Mouse (Mus musculus): ENCODE measurements at regions not wholly inside any gene's neighbourhood (a gene's known extent, or its start where the extent isn't known, plus 50 kb on each side); places are given as distances from the start of the nearest gene placed in this dataset.
A peak's percentile ranks its signal among the peaks of the same experiment; 100 is the strongest.

DNA sequence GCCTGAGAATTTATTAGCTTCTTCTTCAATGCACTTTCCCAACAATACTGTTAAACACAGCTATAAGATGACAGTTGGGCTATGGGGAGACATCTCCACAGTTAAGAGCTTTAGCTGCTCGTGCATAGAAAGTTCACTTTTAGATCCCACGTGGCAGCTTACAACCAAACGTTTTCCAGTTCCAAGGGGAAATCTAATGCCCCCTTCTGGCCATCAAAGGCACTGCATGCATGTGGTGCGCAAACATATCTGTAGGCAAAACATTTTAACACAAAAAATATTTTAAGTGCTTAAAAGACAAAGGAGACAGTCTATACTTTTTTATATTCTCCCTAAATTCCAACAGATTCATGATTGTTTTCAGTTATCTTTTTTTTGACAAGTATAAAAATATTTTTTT, 211.3 kb upstream of the Irx3 start:
- Histone ChIP-seq H3K9me3 (ENCODE audit: control insufficient read depth, low read length) (no peaks in the 10 kb centered on the region), H3K4me2 (ENCODE audit: low read depth) (no peak overlapping the region), H3K9ac (replicated peaks) (no peak overlapping the region), H3K36me3 (replicated peaks; ENCODE audit: control insufficient read depth, insufficient read depth, low read depth) (no peaks in the 10 kb centered on the region), H3K27me3 (ENCODE audit: control insufficient read depth, insufficient read depth, low read length) (no peaks in the 10 kb centered on the region), H3K27ac (no peak overlapping the region), H3K4me1 (replicated peaks; ENCODE audit: control insufficient read depth in 2 of 2, insufficient read depth in 2 of 2, low read length in 1 of 2) (peaks cover 11 to 15% of the 10 kb centered on the region in 2 experiments), H3K4me3 (ENCODE audit: insufficient read depth in 1 of 2, low read depth in 2 of 2, low read length in 2 of 2) (no peak overlapping the region)
- 46% methylated on average over 4 of the region's 4 CpGs for WGBS (ENCODE audit: insufficient replicate concordance)
- peak; percentile 60 for TF ChIP-seq CTCF (IDR thresholded peaks at IDR 0.05; ENCODE audit: low read depth)
- TF ChIP-seq EP300 (IDR thresholded peaks at IDR 0.05; ENCODE audit: low read depth): no peak
- no peak for DNase-seq (ENCODE audit: low read depth in 3 of 3, low spot score in 3 of 3)
- ATAC-seq (ENCODE audit: insufficient read depth): no peak

DNA sequence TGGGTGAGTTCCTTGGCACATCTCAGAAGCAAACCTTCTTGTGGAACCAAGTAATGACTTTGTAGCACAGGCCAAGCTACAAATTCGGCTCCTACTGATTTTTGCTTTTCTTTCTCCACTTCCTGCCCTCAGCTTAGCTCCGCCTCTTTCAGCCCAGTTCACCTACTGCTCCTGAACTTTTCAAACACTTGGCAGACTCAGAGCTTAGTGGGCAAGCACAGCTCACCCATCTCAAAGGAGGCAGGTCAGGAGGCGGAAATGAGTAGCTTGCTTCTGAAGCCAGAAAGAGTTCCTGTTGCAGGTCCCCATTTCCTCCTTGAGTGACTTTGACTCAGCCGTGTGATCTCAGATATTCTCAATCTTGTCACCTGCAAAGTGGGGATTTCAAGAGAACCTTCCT, 208.5 kb upstream of the Irx3 start:
- 59% methylated on average over 4 of the region's 4 CpGs for WGBS (ENCODE audit: insufficient replicate concordance)
- TF ChIP-seq EP300 (IDR thresholded peaks at IDR 0.05; ENCODE audit: low read depth): no peak

DNA sequence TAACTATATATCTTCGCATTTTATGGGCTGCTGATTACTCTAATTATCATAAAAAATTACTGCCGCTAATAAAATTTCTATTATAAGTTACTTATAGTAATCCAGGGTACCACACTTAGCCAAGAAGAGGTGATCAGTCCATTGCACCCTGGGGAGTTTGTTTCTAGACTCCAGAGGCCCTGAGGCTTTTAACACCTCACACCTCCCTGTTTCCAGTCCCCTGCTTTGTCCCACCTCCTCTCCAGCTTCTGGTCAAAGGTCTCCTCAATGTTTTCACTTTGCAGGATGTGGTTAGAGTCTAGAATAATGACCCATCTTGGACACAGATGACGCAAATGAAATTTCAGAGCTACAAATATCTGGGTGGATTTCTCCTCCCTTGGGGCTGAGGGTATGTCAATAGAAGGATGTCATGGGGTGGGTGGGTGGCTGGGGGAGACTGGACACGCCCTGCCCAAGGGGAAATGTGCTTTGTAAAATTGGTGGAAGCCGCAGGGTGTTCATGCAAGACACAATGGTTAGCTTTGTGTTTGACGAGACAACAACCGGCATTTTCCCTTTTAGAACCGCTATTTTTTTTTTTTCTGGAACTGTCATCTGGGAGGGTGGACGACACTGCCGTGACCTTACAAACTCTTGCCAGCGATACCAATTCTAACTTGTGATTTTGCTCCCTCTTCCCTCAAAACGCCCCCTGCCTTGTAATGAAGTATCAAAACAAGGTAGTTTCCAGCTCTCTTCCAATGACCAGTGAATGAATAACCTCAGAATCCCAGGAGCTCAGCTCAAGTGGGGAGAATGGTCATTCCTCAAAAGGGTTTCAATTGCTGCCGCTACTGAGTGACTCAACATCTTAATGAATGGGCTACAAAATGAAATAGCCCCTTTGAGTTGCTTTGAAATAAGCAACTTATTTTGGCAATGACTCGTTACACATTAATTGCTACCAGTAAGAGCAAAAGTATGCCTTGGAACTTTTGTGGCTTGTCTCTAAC, 207.0 kb upstream of the Irx3 start:
- WGBS (ENCODE audit: insufficient replicate concordance): 50% methylated on average over 14 of the region's 14 CpGs
- H3K27ac ChIP-seq: no peak overlapping the region
- no peak overlapping the region for H3K9ac ChIP-seq (replicated peaks)
- H3K4me3 ChIP-seq (ENCODE audit: insufficient read depth in 1 of 2, low read depth in 2 of 2, low read length in 2 of 2): no peak overlapping the region
- H3K4me2 ChIP-seq (ENCODE audit: low read depth): no peak overlapping the region
- H3K27me3 ChIP-seq (ENCODE audit: control insufficient read depth, insufficient read depth, low read length): no peaks in the 10 kb centered on the region
- peaks cover under 1% of the 10 kb centered on the region in 2 experiments for H3K4me1 ChIP-seq (replicated peaks; ENCODE audit: control insufficient read depth in 2 of 2, insufficient read depth in 2 of 2, low read length in 1 of 2)
- H3K36me3 ChIP-seq (replicated peaks; ENCODE audit: control insufficient read depth, insufficient read depth, low read depth): no peaks in the 10 kb centered on the region
- DNase-seq (ENCODE audit: low read depth in 3 of 3, low spot score in 3 of 3) (no peak), ATAC-seq (ENCODE audit: insufficient read depth) (no peak)
- no peaks in the 10 kb centered on the region for H3K9me3 ChIP-seq (ENCODE audit: control insufficient read depth, low read length)
- TF ChIP-seq CTCF (IDR thresholded peaks at IDR 0.05; ENCODE audit: low read depth): no peak
- no peak for TF ChIP-seq EP300 (IDR thresholded peaks at IDR 0.05; ENCODE audit: low read depth)

More for the DNA sequence above, 208.5 kb upstream of the Irx3 start:
- DNase-seq (ENCODE audit: low read depth in 3 of 3, low spot score in 3 of 3) (no peak), ATAC-seq (ENCODE audit: insufficient read depth) (no peak)
- no peak overlapping the region for H3K27ac ChIP-seq
- H3K4me2 ChIP-seq (ENCODE audit: low read depth): no peak overlapping the region
- H3K36me3 ChIP-seq (replicated peaks; ENCODE audit: control insufficient read depth, insufficient read depth, low read depth): no peaks in the 10 kb centered on the region
- H3K9me3 ChIP-seq (ENCODE audit: control insufficient read depth, low read length): no peaks in the 10 kb centered on the region
- peaks cover 11 to 15% of the 10 kb centered on the region in 2 experiments for H3K4me1 ChIP-seq (replicated peaks; ENCODE audit: control insufficient read depth in 2 of 2, insufficient read depth in 2 of 2, low read length in 1 of 2)
- no peak overlapping the region for H3K4me3 ChIP-seq (ENCODE audit: insufficient read depth in 1 of 2, low read depth in 2 of 2, low read length in 2 of 2)
- H3K27me3 ChIP-seq (ENCODE audit: control insufficient read depth, insufficient read depth, low read length): no peaks in the 10 kb centered on the region
- no peak overlapping the region for H3K9ac ChIP-seq (replicated peaks)

DNA sequence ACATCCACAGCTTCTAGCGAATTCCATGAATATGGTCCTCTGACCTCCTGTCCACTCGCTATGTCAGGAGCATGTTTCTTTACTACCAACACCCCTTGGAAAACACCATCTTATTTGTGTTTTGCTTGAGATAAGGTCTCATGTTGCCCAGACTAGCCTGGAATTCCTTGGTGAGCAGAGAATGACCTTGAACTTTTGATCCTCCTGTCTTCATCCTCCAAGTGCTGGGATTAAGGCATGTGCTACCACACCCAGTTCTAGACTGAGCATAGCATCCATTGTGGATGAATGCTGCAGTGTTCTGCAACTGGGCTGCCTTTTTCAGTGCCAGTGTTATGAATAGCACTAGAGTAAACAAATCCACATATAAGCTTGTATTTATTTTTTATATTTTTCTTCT, 203.2 kb upstream of the Irx3 start:
- WGBS (ENCODE audit: insufficient replicate concordance): 69% methylated on average over 2 of the region's 2 CpGs
- H3K4me1 ChIP-seq (replicated peaks; ENCODE audit: control insufficient read depth in 2 of 2, insufficient read depth in 2 of 2, low read length in 1 of 2): no peaks in the 10 kb centered on the region
- H3K4me3 ChIP-seq (ENCODE audit: insufficient read depth in 1 of 2, low read depth in 2 of 2, low read length in 2 of 2): no peak overlapping the region
- H3K9ac ChIP-seq (replicated peaks): no peak overlapping the region
- H3K27me3 ChIP-seq (ENCODE audit: control insufficient read depth, insufficient read depth, low read length): no peaks in the 10 kb centered on the region
- no peak overlapping the region for H3K4me2 ChIP-seq (ENCODE audit: low read depth)
- no peaks in the 10 kb centered on the region for H3K9me3 ChIP-seq (ENCODE audit: control insufficient read depth, low read length)
- H3K36me3 ChIP-seq (replicated peaks; ENCODE audit: control insufficient read depth, insufficient read depth, low read depth): no peaks in the 10 kb centered on the region
- TF ChIP-seq EP300 (IDR thresholded peaks at IDR 0.05; ENCODE audit: low read depth) (no peak), CTCF (IDR thresholded peaks at IDR 0.05; ENCODE audit: low read depth) (no peak)
- ATAC-seq (ENCODE audit: insufficient read depth) (no peak), DNase-seq (ENCODE audit: low read depth in 3 of 3, low spot score in 3 of 3) (no peak)
- no peak overlapping the region for H3K27ac ChIP-seq

DNA sequence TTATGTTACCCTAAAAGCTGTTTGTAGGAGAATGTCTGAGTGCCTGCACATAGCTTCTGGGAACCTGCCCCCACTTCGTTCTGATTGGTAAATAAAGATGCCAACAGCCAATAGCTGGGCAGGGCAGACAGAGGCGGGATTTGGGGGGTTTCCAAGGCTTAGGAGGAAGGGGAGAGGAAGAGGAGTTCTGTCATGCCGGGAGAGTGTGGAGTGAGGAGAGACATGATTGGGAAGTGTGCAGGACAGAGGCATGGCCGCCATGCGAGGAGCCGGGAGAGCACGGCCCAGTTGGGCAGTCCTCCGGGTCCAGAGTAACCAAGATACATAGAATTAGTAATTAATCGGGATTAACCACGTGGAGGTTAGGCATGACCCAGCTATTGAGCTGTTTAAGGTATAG, 202.7 kb upstream of the Irx3 start:
- no peak overlapping the region for H3K27ac ChIP-seq
- TF ChIP-seq EP300 (IDR thresholded peaks at IDR 0.05; ENCODE audit: low read depth) (no peak), CTCF (IDR thresholded peaks at IDR 0.05; ENCODE audit: low read depth) (no peak)
- no peak overlapping the region for H3K4me3 ChIP-seq (ENCODE audit: insufficient read depth in 1 of 2, low read depth in 2 of 2, low read length in 2 of 2)
- no peaks in the 10 kb centered on the region for H3K4me1 ChIP-seq (replicated peaks; ENCODE audit: control insufficient read depth in 2 of 2, insufficient read depth in 2 of 2, low read length in 1 of 2)
- H3K9ac ChIP-seq (replicated peaks): no peak overlapping the region
- ATAC-seq (ENCODE audit: insufficient read depth) (no peak), DNase-seq (ENCODE audit: low read depth in 3 of 3, low spot score in 3 of 3) (no peak)
- 61% methylated on average over 10 of the region's 10 CpGs for WGBS (ENCODE audit: insufficient replicate concordance)
- H3K9me3 ChIP-seq (ENCODE audit: control insufficient read depth, low read length): no peaks in the 10 kb centered on the region
- no peaks in the 10 kb centered on the region for H3K36me3 ChIP-seq (replicated peaks; ENCODE audit: control insufficient read depth, insufficient read depth, low read depth)
- H3K4me2 ChIP-seq (ENCODE audit: low read depth): no peak overlapping the region
- H3K27me3 ChIP-seq (ENCODE audit: control insufficient read depth, insufficient read depth, low read length): no peaks in the 10 kb centered on the region
